Mouse (Mus musculus) layer of hippocampus, postnatal 25 days (tissue): ENCODE measurements around the gene Sf3b4. TPM values are rescaled to one million over a fixed set of nuclear protein-coding genes. Genes with fewer than 3 reads are reported as not detected.

Experiments used
- DNase-seq, 2 experiments: peaks; one replicate each; pipeline ENCODE4 v3.0.0; 2022; ENCODE audit warnings: mixed read lengths in 2 of 2, low spot score in 1 of 2; ENCODE audit errors: extremely low spot score in 1 of 2
- total RNA-seq, 2 experiments: library from RNA; stranded (reverse); gene quantifications; 2 replicates each; pipeline ENCODE4 v1.2.3; 2021

The Sf3b4 gene
- 10 to 100 TPM; 45.8 to 49.4 TPM for total RNA-seq

DNA sequence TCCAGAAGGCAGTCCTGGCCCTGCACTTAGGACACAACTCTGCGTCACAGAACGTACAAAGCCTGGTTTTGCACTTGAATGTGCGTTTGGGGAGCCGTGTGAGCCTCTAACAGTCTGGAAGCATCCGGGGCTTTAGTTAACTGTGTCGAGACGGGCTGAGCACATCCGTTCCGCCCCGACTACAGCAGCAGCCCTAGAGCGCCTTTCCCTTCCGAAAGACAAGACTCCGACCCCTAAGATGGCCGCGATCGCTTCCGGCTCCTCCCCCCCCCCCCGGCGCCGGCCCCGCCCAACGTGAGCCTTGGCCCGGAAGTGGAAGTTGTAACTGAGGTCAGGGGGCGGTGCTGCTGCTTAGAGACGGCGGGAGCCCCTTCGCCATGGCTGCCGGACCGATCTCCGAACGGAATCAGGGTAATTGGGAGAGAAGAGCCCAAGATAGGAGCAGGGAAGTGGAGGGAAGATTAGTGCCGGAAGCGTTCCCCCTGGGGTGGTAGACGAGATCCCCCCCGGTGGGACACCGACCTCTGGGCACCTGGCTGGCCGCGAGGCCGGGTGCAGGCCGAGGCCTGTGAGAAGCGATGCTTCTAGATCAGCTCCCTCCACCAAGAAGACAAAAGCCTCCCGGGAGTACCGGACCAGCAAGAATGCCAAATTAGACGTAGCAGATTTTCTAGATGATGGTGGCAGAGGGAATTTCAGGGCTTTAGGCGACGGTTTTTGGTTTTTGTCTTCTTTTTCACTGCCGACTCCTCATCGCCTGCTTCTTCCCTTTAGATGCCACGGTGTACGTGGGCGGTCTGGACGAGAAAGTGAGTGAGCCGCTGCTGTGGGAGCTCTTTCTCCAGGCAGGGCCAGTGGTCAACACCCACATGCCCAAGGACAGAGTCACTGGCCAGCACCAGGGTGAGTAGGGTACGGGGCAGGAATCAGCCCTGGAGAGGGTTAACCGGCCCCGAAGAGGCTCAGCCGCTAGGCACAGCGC lies at the start of gene Sf3b4:
TSS of gene Sf3b4 (plus strand) at position 136 of the 982 bp plus-strand sequence.
- peak; percentile 72 to 75 for DNase-seq

DNA sequence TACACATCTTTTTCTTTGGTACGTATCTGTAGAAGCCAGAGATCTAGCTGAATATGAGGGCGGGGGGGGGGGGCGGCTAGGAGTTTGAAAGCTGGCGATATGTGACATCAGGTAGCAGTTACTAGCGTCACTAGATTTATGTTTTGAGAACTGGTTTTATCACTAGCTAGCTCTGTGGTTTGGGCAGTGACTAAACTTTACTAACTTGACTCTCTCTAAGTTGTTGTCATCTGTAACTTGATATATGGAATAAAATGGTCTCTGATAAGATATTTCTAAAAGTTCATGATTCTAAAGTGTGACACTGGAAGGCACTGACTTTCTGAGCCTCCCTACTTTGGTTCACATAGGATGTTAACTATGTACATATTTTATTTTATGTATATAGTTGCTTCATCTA lies 47.9 kb upstream of the Sf3b4 start:
- DNase-seq = no peak

DNA sequence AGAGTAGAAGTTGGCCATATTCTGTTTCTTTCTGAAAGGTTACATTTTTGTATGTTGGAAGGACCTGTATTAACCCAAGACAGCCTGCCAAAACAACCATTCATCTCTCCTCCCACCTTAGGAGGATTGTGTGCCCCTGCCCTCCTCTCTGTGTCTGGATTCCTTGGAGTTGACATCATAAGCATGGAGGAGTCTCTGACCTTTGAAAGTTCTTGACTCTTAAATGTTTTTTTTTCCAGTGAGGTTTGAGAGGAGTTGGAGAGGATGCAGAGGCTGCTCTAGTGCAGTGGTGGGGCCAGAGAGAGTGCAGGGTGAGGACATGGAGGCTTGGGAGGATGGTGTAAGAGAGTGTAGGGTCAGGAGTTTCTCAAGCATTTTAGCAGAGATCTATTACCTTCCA lies 44.0 kb upstream of the Sf3b4 start:
- no peak for DNase-seq

- DNase-seq = no peak
Measured at GRCm38 (mm10) chr3:96132478-96132877, 39.7 kb upstream of the Sf3b4 start.

GRCm38 (mm10) chr3:96133327-96133905 lies 38.7 kb upstream of the Sf3b4 start:
- no peak for DNase-seq

GRCm38 (mm10) chr3:96135011-96135410 lies 37.1 kb upstream of the Sf3b4 start:
- no peak for DNase-seq

GRCm38 (mm10) chr3:96147950-96148349 lies 24.2 kb upstream of the Sf3b4 start:
- DNase-seq = no peak

- no peak for DNase-seq
Measured at GRCm38 (mm10) chr3:96151836-96152235, 20.3 kb upstream of the Sf3b4 start.

DNA sequence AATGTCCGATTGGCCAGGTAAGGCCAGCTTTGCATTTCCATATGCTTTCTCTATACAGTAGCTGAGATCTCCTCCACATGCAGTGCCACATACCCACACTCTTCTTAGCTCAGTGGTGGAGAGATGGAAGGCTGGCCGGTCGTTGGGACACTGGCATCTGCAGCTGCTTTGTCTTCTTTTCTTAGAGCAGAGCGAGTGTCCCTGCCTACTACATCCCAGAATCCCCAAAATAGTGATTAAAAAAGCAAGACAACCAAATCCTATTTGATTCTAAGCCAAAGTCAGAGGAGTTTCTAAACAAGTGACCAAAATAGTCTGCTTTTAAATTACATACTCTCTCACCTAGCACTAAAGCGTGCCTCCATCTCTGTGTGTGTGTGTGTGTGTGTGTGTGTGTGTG lies 19.5 kb upstream of the Sf3b4 start:
- DNase-seq = no peak

DNA sequence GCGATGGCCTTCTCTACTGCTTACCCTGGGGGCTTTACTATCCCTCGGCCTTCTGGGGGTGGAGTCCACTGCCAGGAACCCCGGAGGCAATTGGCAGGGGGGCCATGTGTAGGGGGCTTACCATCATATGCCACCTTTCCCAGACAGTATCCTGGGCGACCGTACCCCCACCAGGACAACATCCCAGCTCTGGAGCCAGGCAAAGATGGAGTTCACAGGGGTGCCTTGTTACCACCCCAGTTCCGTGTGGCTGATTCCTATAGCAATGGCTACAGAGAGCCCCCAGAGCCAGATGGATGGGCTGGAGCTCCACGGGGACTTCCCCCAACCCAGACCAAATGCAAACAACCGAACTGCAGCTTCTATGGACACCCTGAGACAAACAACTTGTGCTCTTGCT lies 16.6 kb upstream of the Sf3b4 start:
- DNase-seq = no peak

- DNase-seq = no peak
Measured at GRCm38 (mm10) chr3:96159820-96160219, 12.3 kb upstream of the Sf3b4 start.

DNA sequence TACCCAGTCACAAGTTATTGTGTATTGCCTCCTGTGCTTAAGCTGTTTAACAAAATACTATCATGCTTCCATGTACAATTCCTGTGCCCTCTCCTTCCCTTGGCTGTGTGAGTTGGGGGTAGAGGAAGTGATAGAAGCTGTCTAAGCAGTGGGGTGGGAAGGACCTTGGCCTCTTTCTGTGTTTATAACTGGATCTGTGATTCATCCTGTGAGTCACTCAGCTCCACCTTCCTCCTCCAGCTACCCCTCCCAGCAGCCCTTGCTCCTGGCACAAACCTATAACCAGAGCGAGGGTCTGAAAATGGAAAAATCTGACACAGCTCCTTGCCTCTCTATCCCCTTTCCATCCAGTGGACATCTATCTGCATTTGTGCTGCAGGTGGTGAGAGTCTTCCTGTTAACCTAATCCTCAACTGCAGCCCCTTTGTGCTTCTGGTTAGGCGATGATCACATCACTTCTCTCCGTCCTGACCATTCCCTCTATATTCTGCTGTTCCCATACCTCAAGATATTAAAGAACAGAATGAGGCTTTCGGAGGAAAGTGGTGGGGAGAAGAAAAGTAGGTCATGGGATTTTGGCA lies 11.8 kb upstream of the Sf3b4 start:
- no peak for DNase-seq

DNA sequence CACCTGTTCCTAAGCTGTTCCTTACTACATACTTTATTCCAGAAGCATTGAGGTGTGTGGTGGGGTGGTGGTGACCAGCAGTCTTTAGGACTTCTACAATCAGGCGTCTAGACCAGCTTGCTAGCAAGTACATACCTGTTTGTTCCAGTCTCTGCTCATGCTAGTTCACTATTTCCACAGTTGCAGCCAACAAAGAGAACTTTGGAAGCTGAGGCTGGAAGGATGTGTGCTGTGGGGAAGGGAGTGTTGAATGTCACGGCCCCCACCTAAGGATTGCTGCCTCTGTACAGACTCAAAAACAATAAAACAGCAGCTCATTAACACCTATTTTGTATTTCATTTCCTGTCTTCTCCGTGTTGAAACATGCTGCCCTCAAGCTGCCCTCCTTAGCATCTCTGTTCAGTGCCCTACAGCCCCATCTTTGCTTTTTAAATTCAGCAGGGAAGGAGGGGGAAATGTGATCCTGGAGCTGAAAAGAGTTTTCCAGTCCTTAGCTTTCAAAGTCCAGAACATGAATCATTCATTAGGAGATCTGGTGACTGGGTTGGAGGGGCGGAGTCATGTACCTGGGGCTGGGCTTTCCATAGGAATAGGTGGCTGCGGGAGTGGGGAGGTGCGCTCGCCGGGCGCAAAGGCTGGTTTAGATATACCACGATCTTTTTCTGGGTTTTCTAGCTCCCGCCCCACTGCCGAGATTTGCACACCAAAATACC lies 11.2 kb upstream of the Sf3b4 start:
- no peak for DNase-seq

GRCm38 (mm10) chr3:96161869-96162840 lies 10.0 kb upstream of the Sf3b4 start, which contains the start of gene Mtmr11:
Gene Mtmr11 (plus strand): TSS chr3:96162004.
- no peak for DNase-seq

DNA sequence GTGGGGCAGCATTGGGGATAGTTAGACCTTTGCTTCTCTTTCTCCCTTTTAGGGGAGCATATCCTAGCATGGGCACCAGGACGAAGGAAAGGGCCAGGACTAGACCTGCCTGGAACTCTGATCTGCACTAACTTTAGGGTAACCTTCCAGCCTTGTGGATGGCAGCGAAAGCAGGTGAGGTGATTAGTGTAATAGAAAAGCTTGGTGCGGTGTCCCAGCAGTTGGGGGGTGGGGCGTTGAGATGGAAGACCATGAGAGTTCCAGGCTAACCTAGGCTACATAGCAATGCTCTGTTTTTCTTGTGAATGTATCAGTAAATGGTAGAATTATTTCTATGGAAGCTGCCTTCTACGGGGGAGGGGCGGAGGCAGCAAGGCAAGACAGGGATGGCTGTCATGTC lies 9.1 kb upstream of the Sf3b4 start:
- no peak for DNase-seq

- no peak for DNase-seq
Measured at GRCm38 (mm10) chr3:96168466-96169158, 3.5 kb upstream of the Sf3b4 start.

GRCm38 (mm10) chr3:96170276-96170675 lies 1.9 kb upstream of the Sf3b4 start:
- DNase-seq = no peak

DNA sequence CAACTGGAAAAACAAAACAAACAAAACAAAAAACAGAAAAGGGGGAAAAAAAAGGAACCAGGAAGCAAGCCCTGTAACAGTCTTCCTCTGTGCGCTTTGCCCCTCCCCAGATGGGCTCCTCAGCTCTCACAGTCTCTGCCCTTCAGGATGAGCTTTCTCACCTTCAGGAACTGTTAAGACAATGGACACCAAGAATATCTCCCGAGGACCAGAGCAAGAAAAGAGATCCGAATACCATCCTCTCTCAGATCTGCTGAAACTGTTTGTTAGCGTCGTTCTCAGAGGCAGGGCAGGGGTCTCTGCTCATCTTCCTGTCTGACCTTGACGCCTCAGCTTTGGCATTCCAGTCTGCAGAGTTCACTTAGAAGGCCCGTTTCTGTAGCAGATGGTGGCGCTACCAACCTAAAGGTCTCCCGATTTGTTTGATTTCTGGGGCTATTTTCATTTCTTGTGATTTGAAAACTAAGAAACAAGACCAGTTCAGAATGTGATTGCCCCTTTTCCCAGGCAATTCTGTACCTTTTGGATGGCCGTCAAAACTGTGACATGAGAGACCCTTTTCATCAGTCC lies 1.1 kb upstream of the Sf3b4 start:
- no peak for DNase-seq
